Mouse (Mus musculus): ENCODE measurements at regions not wholly inside any gene's neighbourhood (a gene's known extent, or its start where the extent isn't known, plus 50 kb on each side); places are given as distances from the start of the nearest gene placed in this dataset.

DNA sequence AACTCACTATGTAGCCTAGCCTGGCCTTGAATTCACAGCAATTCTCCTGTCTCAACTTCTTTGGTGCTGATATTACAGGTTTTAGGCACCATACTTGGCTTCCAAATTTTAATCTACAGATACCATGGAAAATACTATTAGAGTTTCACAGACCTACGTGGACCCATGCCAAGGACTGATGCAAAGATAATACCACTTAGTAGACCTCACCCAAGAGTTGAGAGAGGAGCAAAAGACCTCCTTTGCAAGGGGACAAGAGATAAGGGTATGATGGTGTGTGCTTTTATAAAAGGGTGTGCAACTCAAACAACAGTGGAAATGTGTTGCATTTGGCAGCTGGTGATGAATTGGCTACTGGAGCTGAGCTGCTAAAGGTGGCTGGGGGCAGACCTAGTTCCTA, 358.6 kb upstream of the Diaph2 start:
- Histone ChIP-seq H3K36me3 (replicated peaks; ENCODE audit: control insufficient read depth, insufficient read depth, low read length) (no peaks in the 10 kb centered on the region), H3K4me3 (ENCODE audit: low read depth, low read length) (no peak overlapping the region), H3K4me1 (ENCODE audit: control insufficient read depth, insufficient read depth) (no peaks in the 10 kb centered on the region), H3K27ac (ENCODE audit: low read depth) (no peak overlapping the region), H3K27me3 (ENCODE audit: control insufficient read depth, insufficient read depth, low read length) (no peaks in the 10 kb centered on the region), H3K4me2 (ENCODE audit: low read depth, low read length) (no peak overlapping the region), H3K9ac (replicated peaks; ENCODE audit: low read depth, low read length) (no peak overlapping the region), H3K9me3 (replicated peaks; ENCODE audit: control insufficient read depth, low read length) (no peaks in the 10 kb centered on the region)
- no peak for DNase-seq (ENCODE audit: low spot score)
- ATAC-seq (ENCODE audit: insufficient read depth, low read depth): no peak
- TF ChIP-seq CTCF (IDR thresholded peaks at IDR 0.05; ENCODE audit: low read depth) (no peak), EP300 (IDR thresholded peaks at IDR 0.05; ENCODE audit: low read depth) (no peak)
- WGBS: 36% methylated on average over 1 of the region's 1 CpGs

GRCm38 (mm10) chrX:129407778-129408177, 341.8 kb upstream of the Diaph2 start:
- ATAC-seq (ENCODE audit: insufficient read depth, low read depth) (no peak), DNase-seq (ENCODE audit: low spot score) (no peak)
- Histone ChIP-seq H3K4me3 (ENCODE audit: low read depth, low read length) (no peak overlapping the region), H3K27ac (ENCODE audit: low read depth) (no peak overlapping the region), H3K9ac (replicated peaks; ENCODE audit: low read depth, low read length) (no peak overlapping the region), H3K9me3 (replicated peaks; ENCODE audit: control insufficient read depth, low read length) (no peaks in the 10 kb centered on the region), H3K4me2 (ENCODE audit: low read depth, low read length) (no peak overlapping the region), H3K4me1 (ENCODE audit: control insufficient read depth, insufficient read depth) (no peaks in the 10 kb centered on the region), H3K36me3 (replicated peaks; ENCODE audit: control insufficient read depth, insufficient read depth, low read length) (no peaks in the 10 kb centered on the region), H3K27me3 (ENCODE audit: control insufficient read depth, insufficient read depth, low read length) (no peaks in the 10 kb centered on the region)
- TF ChIP-seq CTCF (IDR thresholded peaks at IDR 0.05; ENCODE audit: low read depth): no peak
- TF ChIP-seq EP300 (IDR thresholded peaks at IDR 0.05; ENCODE audit: low read depth): no peak
- 72% methylated on average over 1 of the region's 1 CpGs for WGBS

DNA sequence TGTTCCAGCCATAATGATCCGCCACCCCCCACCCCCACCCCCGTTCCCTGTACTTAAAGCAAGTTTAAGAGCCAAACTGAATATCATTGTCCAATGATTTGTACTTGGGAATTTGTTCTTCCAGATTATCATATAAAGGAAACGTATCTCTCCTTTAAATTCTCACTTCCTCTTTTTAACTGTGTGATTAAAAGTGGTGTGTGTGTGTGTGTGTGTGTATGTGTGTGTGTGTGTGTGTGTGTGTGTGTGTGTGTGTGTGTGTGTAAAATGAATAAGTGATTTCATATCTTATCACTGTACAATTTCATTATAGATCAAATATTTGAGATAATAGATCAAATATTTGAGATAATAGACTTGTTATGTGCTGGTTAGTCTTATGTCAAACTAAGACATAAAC, 339.5 kb upstream of the Diaph2 start:
- no peaks in the 10 kb centered on the region for H3K27me3 ChIP-seq (ENCODE audit: control insufficient read depth, insufficient read depth, low read length)
- no peak for DNase-seq (ENCODE audit: low spot score)
- H3K4me2 ChIP-seq (ENCODE audit: low read depth, low read length): no peak overlapping the region
- no peak overlapping the region for H3K27ac ChIP-seq (ENCODE audit: low read depth)
- no peak for ATAC-seq (ENCODE audit: insufficient read depth, low read depth)
- H3K9me3 ChIP-seq (replicated peaks; ENCODE audit: control insufficient read depth, low read length): no peaks in the 10 kb centered on the region
- H3K4me1 ChIP-seq (ENCODE audit: control insufficient read depth, insufficient read depth): no peaks in the 10 kb centered on the region
- no peak for TF ChIP-seq EP300 (IDR thresholded peaks at IDR 0.05; ENCODE audit: low read depth)
- TF ChIP-seq CTCF (IDR thresholded peaks at IDR 0.05; ENCODE audit: low read depth): no peak
- no peak overlapping the region for H3K4me3 ChIP-seq (ENCODE audit: low read depth, low read length)
- H3K36me3 ChIP-seq (replicated peaks; ENCODE audit: control insufficient read depth, insufficient read depth, low read length): no peaks in the 10 kb centered on the region
- 73% methylated on average over 3 of the region's 3 CpGs for WGBS
- no peak overlapping the region for H3K9ac ChIP-seq (replicated peaks; ENCODE audit: low read depth, low read length)

GRCm38 (mm10) chrX:129412939-129413627, 336.5 kb upstream of the Diaph2 start:
- H3K27me3 ChIP-seq (ENCODE audit: control insufficient read depth, insufficient read depth, low read length): no peaks in the 10 kb centered on the region
- WGBS: 39% methylated on average over 3 of the region's 3 CpGs
- H3K27ac ChIP-seq (ENCODE audit: low read depth): no peak overlapping the region
- DNase-seq (ENCODE audit: low spot score): no peak
- no peaks in the 10 kb centered on the region for H3K9me3 ChIP-seq (replicated peaks; ENCODE audit: control insufficient read depth, low read length)
- no peak overlapping the region for H3K4me3 ChIP-seq (ENCODE audit: low read depth, low read length)
- no peak for TF ChIP-seq CTCF (IDR thresholded peaks at IDR 0.05; ENCODE audit: low read depth)
- TF ChIP-seq EP300 (IDR thresholded peaks at IDR 0.05; ENCODE audit: low read depth): no peak
- ATAC-seq (ENCODE audit: insufficient read depth, low read depth): no peak
- no peak overlapping the region for H3K4me2 ChIP-seq (ENCODE audit: low read depth, low read length)
- H3K9ac ChIP-seq (replicated peaks; ENCODE audit: low read depth, low read length): no peak overlapping the region
- H3K36me3 ChIP-seq (replicated peaks; ENCODE audit: control insufficient read depth, insufficient read depth, low read length): no peaks in the 10 kb centered on the region
- H3K4me1 ChIP-seq (ENCODE audit: control insufficient read depth, insufficient read depth): no peaks in the 10 kb centered on the region

DNA sequence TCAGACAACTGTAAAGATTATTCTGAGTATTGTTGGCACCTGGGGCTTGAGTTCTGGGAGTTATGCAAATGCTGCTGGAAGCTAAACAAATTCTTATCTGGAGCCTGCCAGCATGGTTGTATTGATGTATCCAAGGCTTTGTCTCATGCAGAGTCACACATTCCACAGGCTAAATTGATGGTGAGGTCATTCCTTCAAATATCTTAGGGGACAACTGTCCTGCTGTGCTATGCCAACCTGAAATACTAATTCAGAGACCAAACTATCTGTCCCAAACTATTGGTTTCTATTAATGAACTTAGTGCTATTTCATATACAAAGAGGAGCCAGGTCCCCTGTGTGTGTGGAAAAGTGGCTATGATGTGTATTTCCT, 335.9 kb upstream of the Diaph2 start:
- DNase-seq (ENCODE audit: low spot score): peak; percentile 5
- TF ChIP-seq CTCF (IDR thresholded peaks at IDR 0.05; ENCODE audit: low read depth): no peak
- no peak for TF ChIP-seq EP300 (IDR thresholded peaks at IDR 0.05; ENCODE audit: low read depth)

GRCm38 (mm10) chrX:129415326-129415725, 334.2 kb upstream of the Diaph2 start:
- Histone ChIP-seq H3K9ac (replicated peaks; ENCODE audit: low read depth, low read length) (no peak overlapping the region), H3K4me2 (ENCODE audit: low read depth, low read length) (no peak overlapping the region), H3K4me1 (ENCODE audit: control insufficient read depth, insufficient read depth) (no peaks in the 10 kb centered on the region), H3K9me3 (replicated peaks; ENCODE audit: control insufficient read depth, low read length) (no peaks in the 10 kb centered on the region), H3K27me3 (ENCODE audit: control insufficient read depth, insufficient read depth, low read length) (no peaks in the 10 kb centered on the region), H3K27ac (ENCODE audit: low read depth) (no peak overlapping the region), H3K4me3 (ENCODE audit: low read depth, low read length) (no peak overlapping the region), H3K36me3 (replicated peaks; ENCODE audit: control insufficient read depth, insufficient read depth, low read length) (no peaks in the 10 kb centered on the region)
- TF ChIP-seq CTCF (IDR thresholded peaks at IDR 0.05; ENCODE audit: low read depth) (no peak), EP300 (IDR thresholded peaks at IDR 0.05; ENCODE audit: low read depth) (no peak)
- ATAC-seq (ENCODE audit: insufficient read depth, low read depth): no peak
- DNase-seq (ENCODE audit: low spot score): no peak
- WGBS: 58% methylated on average over 4 of the region's 4 CpGs

More for the DNA sequence above, 335.9 kb upstream of the Diaph2 start:
- Histone ChIP-seq H3K27ac (ENCODE audit: low read depth) (peak overlapping the region; percentile 39; the same call in 1 of the 2 replicates), H3K9me3 (replicated peaks; ENCODE audit: control insufficient read depth, low read length) (no peaks in the 10 kb centered on the region), H3K9ac (replicated peaks; ENCODE audit: low read depth, low read length) (no peak overlapping the region), H3K4me1 (ENCODE audit: control insufficient read depth, insufficient read depth) (no peaks in the 10 kb centered on the region), H3K4me2 (ENCODE audit: low read depth, low read length) (no peak overlapping the region), H3K4me3 (ENCODE audit: low read depth, low read length) (no peak overlapping the region), H3K36me3 (replicated peaks; ENCODE audit: control insufficient read depth, insufficient read depth, low read length) (no peaks in the 10 kb centered on the region), H3K27me3 (ENCODE audit: control insufficient read depth, insufficient read depth, low read length) (no peaks in the 10 kb centered on the region)
- ATAC-seq (ENCODE audit: insufficient read depth, low read depth): peak; percentile 53; the same call in 1 of the 2 replicates

All from heart, postnatal 0 days (tissue).